Mouse (Mus musculus) spleen, adult 2 months (tissue): Measurements from ENCODE around the gene Tldc1.

ENCODE experiments used
- CTCF ChIP-seq: fragments of 200-500 bp; IDR thresholded peaks from 2 replicates; pipeline ENCODE4 v1.5.1; 2011; ENCODE audit warnings: mild to moderate bottlenecking, inconsistent platforms; ENCODE audit not compliant: insufficient read depth, insufficient read length, insufficient replicate concordance; ENCODE audit errors: extremely low read depth
- POLR2A ChIP-seq: fragments of 200-500 bp; IDR thresholded peaks from 2 replicates; pipeline ENCODE4 v1.6.1; 2011; ENCODE audit warnings: low read depth, low read length, inconsistent platforms

- no peak for TF ChIP-seq POLR2A
- TF ChIP-seq CTCF = no peak
These were observed 49.5 kb upstream of the Tldc1 start for GRCm38 (mm10) chr8:119827721-119828153.
